Mouse (Mus musculus): ENCODE data around the gene Mapkapk3.
A peak's percentile ranks its signal among the peaks of the same experiment; 100 is the strongest.

The Mapkapk3 gene

DNA sequence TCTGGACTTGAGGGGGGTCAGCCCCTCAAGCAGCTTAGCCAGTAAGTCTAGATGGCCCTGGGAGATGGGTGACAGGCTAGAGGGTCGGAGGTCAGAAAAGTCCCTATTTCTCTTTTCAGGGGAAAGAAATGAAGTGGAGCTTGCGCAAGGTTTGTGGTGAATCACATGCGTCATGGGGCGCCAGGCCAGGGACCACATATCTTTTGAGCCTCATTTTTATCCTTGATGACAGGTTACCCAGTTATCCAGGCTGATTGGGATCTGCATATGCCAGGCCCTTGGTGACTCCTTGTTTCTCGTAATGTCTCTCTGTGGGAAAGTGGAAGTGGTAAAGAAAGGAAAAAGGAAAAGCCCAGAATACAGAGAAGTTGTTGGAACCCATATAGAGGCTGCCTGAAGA lies 25.8 kb downstream of the Mapkapk3 start:
- DNase-seq (ENCODE audit: low read depth, low spot score), result no peak

DNA sequence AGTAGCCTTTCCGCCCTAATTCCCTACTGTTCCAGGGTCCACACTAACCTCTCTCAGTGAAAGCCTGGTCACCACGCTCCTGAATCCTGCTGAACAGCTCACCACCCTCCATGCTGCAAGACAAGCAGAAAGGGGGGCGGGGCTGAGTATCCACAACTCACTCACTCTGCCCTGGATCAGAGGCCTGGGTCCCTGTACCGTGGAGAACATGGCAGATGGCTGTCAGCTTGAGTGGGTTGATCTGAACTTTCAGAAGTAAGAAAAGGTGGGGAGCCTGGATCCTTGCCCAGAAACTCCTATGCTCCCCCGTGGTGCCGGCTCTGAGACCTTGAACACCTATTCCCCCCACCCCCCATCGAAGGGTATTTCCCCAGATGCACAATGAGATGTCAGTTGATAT lies 27.3 kb downstream of the Mapkapk3 start:
- no peak for DNase-seq (ENCODE audit: low read depth, low spot score)

DNA sequence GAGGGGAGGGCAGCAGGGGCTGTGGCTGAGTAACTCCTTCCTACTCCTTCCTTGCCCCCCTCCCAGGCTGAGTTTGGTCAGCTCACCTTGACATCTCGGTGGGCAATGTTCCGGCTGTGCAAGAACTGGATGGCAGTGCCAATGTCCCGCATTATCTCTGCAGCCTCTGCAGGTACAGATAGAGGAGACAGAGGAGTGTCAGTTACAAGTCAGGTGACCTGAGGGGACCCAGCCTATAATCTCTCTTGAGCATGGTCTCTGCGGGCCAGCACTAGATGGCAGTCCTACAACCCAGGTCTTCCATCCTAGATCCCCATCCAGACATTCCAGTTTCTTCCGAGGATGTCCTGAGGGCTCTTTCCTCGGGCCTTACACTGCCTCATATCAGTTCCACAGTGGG lies 27.9 kb downstream of the Mapkapk3 start:
- no peak for DNase-seq (ENCODE audit: low read depth, low spot score)

DNA sequence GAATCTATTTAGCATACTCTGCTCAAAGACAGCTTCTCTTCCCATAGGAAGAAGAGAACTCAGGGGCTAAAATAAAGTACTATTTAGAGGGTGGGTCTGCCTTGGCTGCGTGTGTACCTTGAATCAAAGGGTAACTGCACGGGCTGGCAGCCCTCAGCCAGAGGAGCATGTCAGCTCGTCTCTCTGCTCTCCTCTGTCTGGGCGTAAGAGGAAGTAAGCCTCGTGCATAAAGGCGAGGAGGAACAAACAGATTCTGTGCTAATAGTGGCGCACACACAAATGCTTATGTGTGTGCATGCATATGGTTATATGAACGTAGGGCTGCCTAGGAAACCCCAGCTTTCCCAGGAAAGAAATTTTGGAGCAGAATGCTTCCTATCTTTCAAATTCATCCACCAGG lies 28.8 kb downstream of the Mapkapk3 start:
- no peak for DNase-seq (ENCODE audit: low read depth, low spot score)

DNA sequence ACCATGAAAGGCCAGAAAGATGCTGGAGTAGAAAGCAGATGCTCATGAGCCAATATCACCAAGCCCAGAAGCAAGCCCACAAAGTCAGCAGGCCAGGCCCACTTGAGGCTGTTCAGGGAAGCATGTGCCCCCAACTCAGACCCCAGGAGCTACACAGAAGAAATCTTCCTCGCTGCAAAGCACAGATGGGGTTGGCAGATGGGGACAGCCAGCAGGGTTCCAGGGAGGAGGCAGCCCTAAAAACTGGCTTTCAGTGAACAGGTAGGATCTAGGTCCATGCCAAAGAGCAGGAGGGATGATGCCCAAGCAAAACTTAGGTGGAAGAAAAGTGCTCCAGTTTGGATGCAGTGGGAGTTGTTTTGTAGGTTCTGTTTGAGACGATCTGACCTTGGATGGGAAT lies 29.2 kb downstream of the Mapkapk3 start:
- DNase-seq (ENCODE audit: low read depth, low spot score), result no peak

DNA sequence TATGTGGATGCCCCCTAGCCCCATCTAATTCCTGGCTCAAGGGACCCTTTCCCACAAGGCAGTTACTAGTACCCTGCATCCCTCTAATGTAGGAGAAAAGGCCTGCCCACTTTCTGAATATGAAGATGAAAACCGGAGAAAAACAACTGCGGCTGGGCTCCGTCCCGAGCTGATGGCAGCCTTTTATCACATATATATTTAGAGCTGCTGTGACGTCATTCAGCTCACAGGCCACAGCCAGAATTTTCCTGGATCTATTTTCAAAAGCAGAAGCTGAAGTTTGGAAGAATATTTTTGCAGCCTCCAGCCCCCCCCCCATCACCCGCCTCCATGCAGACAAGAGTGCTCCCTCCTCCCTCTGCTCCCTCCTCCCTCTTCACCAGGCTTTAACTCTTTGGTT lies 30.1 kb downstream of the Mapkapk3 start:
- no peak for DNase-seq (ENCODE audit: low read depth, low spot score)

DNA sequence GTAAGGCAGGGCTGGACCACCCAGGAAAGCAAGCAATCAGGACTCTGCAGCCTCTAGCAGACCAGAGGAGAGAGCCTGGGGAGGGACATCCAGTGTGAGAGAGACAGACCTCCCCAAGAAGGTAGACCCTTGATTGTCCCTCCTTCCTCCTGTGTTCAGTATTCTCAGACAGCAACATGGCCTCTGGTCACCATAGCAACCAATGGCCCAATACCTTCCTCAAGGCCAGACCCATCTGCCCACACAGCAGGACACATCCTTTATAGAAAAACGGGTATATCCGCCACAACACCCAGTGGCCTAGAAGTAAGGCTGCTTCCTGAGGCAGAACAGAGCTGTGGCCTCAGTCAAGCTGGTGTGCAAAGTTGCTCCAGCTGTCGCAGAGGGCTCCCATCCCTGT lies 34.1 kb downstream of the Mapkapk3 start:
- DNase-seq (ENCODE audit: low read depth, low spot score), result peak; percentile 40

DNA sequence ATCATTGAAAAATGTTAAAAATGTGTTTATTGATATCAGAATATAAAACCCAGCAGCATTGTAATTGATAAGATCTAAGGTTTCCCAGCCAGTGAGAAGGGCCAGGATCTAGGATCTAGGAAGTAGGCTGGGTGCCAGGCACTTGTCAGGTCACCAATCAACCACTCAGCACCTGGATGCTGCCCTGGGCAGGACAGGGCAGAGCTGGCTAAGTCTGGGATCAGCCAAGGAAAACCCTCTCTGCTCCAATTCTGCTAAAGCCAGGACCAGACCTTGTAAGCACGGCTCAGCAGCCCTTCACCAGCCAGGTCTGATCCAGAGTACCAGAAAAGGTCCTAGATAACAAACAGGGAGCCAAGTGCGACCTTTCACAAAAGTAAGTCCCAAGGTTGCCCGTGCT lies 34.8 kb downstream of the Mapkapk3 start:
- DNase-seq (ENCODE audit: low read depth, low spot score), result no peak

DNA sequence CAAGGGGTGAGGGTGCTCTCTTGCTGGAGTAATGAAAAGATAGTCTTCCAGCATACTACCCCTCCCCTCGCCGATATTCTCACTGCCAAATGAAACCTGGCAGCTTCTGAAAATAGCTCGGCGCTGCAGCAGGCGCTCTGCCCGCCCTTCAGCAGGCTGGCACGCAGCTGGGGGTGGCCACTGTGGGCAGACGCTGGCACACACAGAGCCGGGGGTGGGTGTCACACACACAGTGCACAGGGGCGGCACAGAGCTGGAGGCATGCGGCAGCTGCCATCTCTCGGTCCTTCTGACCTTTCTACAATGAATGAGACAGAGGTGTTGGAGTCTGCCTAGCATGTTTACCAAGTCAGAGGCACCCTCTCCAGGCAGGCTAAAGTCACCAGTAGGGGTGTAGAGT lies 35.2 kb downstream of the Mapkapk3 start:
- DNase-seq (ENCODE audit: low read depth, low spot score), result no peak

DNA sequence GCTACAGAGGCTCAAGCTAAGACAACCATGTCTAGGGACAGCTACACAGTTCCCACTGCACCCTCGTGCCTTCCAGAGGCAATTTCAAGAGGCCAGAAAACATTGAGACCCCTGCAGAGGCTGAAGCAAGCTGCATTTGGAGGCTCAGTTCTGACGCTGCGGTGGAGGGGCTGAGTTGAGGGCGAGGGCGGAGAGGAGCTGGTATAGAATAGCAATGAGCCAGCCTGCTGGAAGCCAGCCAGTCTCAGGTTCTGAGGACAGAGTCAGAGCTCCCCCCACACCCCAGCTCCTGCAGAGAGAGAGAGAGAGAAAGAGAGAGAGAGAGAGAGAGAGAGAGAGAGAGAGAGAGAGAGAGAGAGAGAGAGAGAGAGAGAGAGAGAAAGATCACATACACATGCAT lies 37.5 kb downstream of the Mapkapk3 start:
- DNase-seq (ENCODE audit: low read depth, low spot score), result no peak

DNA sequence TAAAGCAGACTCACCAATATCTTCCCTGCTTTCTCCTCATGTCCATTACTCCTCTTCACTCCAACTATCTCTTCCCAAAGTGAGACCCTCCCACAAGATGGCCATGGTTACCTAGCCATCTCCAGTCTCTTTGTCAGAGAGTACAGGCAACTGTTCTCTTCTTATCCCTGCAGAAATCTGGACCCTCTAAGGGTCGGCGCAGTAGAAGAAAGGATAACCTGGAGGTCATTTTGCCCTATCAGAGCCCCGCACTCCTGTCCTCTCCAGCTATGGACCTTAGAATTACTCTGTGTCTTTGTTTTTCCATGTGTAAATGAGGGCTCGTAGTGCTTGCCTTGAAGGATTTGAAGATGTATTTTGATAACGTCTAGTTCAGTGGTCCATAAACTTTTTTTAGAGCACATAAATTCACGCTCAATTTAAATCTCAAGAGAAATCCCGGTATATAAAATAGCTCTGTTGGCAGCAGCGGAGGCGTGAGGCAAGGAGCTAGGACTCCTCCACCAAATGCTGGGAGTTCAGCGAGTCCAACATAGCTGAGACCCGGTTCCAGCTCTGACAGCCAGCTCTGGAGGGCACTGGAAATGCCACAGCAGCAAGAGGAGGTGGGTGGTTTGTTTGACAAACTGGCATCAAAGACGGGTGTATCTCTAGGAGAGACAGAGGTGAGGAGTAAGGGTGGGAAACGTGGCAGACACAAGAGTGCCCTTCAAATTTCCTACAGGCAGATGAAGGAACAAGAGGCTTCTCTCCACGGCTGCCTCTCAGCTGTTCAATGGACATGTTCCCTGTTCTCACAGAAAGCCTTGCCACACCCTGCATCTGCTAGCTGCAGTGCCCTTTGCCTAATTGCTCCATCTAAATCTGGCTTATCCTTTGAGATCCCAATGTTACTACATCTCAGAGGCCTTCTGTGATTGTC lies 39.0 kb downstream of the Mapkapk3 start:
- no peak for DNase-seq (ENCODE audit: low read depth, low spot score)

DNA sequence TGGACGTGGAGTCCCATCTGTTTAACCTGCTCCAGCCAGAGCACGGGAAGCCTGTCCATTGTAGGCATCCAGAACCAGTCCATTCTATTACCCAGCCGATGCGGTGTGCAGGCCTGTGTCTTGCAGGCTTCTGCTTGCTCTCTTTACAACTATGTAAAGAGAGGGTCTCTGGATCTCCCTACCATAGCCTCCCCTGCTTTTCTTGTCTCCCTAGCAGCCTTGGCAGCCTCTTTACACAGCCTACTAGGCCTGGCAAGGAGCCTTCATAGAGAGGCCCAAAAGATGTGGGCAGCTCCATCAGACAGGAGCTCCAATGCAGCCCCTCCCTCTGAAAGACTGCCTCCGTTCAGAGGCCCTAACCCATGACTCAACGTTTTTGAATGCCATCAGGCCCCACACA lies 40.5 kb downstream of the Mapkapk3 start:
- no peak for DNase-seq (ENCODE audit: low read depth, low spot score)

DNA sequence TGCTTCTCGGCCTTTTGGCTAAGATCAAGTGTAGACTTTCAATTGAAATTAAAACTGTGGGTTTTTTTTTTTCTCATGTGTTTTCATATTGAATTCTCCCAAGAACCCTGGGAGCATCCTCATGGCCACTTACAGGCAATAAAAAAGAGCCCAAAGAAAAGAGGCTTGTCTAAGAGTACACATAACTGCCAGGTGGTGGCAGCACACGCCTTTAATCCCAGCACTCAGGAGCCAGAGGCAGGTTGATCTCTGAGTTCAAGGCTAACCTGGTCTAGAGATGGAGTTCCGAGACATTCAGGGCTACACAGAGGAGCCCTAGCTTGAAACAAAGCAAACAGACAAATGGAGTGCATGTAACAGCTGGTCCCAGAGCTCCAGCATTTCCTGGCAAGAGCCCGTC lies 43.5 kb downstream of the Mapkapk3 start:
- no peak for DNase-seq (ENCODE audit: low read depth, low spot score)

DNA sequence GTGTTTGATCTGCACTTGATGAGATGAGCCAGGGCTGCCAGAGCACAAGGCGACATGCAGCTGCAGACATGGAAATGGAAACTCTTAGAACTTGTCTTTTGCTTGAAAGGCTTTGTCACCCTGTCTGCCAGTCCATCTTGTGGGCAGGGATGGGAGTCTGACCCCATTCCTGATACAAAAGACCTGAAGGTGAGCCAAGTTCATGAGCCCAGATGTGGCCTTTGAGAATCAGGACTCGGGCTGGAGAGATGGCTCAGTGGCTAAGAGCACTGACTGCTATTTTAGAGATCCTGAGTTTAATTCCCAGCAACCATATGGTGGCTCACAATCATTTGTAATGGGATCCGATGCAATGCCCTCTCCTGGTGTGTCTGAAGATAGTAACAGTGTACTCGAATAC lies 44.4 kb downstream of the Mapkapk3 start:
- no peak for DNase-seq (ENCODE audit: low read depth, low spot score)

DNA sequence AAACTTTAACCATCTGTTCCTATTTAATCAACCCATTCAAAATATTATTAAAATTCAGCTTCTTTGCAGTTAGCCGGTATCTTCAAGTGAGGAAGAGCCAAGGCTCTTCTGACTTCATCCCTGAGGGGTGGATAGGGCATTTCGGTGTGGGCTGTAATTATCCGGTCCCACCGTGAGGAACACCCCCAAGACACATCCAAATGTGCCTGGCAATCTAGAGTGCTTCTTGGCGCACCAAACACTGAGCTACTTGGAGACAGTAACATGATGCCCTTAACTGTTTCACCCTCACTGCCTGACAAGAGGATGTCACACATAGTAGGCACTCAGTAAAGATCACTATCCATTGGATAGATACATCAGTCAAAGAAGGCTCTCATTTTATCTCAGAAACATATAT lies 53.5 kb downstream of the Mapkapk3 start:
- no peak for DNase-seq (ENCODE audit: low read depth, low spot score)

DNA sequence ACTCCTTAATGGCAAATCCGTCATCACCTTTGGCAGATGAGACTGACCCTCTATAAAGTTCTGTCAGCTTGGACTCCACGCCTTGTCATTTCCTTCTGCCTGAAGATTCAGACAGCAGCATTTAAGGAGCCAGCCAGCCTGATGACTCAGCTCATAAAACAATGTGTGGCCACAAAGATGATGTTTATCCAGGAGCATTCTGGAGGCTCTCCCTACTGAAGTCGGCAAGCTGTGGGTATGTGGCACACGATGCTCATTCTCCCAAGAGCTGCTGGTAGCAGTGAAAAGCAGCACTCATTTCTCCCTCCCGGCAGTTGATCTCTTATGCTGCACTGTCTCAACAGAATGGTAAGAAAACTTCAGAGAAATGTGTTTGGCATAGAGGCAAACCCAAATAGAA lies 54.4 kb downstream of the Mapkapk3 start:
- DNase-seq (ENCODE audit: low read depth, low spot score), result no peak

DNA sequence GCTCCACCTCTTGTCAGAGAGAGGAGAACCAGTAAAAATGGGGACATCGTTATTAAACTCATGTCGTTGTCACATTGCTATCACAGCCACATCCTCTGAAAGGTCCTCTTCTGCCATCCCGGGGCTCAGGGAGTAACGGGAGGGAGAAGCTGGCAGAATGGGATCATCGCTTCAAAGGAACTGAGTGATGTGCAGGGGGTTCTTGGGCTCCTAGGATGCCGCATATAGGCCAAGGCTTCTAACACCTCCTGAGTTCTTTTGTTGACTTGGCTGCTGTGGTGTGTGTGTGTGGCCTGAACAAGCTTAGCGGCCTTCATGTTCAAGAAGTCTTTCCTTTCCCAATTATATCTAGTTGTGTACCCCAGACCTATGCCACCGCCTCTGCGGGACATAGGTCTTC lies 57.5 kb downstream of the Mapkapk3 start:
- no peak for DNase-seq (ENCODE audit: low read depth, low spot score)

DNA sequence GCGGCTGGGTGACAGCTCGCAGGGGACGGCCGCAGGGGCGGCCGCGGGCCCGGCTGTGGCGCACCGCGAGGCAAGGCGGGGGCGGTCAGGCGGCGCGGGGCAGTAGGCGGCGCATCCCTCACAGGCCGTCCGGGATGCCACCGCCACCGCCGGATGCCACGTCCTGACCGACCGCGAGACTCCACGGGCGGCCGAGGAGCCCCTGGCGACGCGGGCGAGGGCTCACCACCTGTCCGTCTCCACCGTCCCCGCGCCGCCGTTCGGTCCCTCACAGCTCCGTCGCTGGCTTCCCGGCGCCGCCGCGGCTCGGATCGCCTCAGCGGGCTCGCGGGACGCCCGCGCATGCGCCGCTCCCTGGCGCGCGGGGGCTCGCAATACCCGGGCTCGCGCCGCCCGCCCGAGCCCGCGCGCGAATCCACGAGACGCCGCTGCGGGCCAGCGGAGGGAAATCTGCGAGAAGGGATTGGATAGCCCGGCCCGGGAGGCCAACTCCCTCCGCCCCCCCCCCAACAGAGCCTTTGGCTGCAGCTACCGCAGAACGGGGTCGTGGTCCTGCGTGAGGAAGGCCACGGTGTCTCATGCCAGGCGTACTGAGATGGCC lies 58.0 kb downstream of the Mapkapk3 start, which contains the start of gene Dock3:
TSS of gene Dock3 (minus strand) at position 371 of the 601 bp plus-strand sequence.
- peak; percentile 51 for DNase-seq (ENCODE audit: low read depth, low spot score)

DNA sequence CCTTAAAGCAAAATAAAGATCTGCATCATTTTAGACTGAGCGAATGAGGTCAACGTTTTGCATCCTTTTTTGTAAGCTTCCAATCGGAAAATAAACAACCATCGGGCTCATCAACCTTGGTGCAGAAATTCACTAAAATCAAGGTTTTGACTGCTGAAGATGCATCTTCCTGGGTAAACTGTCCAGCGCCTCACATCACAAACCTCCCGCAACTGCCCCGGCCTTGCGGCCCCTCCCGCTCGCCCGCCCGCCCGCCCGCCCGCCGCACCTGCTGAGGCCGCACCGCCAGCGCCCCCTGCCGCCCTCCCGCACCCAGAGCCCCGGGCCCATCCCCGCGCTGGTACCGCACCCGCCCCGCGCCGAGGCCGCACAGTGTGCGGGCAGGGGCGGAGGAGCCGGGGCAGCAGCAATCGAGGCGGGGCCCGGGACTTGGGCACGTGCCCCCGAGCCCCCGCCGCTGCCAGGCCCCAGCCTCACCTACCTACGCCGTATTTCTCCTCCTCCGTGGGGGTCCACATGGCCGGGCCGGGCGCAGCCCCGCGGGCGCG lies 58.6 kb downstream of the Mapkapk3 start:
- no peak for DNase-seq (ENCODE audit: low read depth, low spot score)

DNA sequence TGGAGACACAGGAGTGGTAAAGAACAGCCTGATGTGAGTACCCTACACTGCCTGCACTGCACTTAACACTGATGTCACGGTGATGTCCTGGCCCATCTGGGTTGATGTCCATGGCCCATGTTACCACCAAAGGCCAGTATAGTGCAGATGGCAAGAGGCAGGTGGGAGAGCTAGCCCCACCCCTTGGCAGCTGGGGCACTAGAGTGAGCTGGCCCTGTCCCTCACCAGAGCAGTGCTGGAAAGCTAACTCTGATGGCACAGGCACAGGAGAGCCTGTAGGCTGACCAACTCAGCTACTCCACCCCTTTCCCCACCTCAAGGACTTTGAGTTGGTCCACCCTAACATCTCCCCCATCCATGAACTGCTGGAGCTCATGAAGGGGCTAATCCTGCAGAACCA lies 65.1 kb downstream of the Mapkapk3 start:
- DNase-seq (ENCODE audit: low read depth, low spot score), result no peak

All from forelimb bud, embryonic 11.5 days (tissue).